Mouse (Mus musculus): ENCODE data around the gene Filip1. TPM values are rescaled to one million over a fixed set of nuclear protein-coding genes. Genes with fewer than 3 reads are reported as not detected.

The Filip1 gene
- polyA plus RNA-seq, 1 experiment from 2014 or later: 8.4 TPM

- no peaks in the 10 kb centered on the region for H3K9me3 ChIP-seq
- H3K4me1 ChIP-seq: peaks cover 2% of the 10 kb centered on the region; the same call in 1 of the 2 replicates
- no peaks in the 10 kb centered on the region for H3K27me3 ChIP-seq
- H3K36me3 ChIP-seq: no peaks in the 10 kb centered on the region
- H3K4me3 ChIP-seq: no peak overlapping the region
- H3K4me2 ChIP-seq: no peak overlapping the region
- WGBS: 67% methylated on average over 5 of the region's 5 CpGs
- no peak overlapping the region for H3K27ac ChIP-seq
- ATAC-seq (ENCODE audit: insufficient number of reproducible peaks, low FRiP score, low TSS enrichment, low read depth): no peak
- no peak overlapping the region for H3K9ac ChIP-seq
Observed at GRCm38 (mm10) chr9:79965003-79965402, 47.6 kb downstream of the Filip1 start.

- ATAC-seq (ENCODE audit: insufficient number of reproducible peaks, low FRiP score, low TSS enrichment, low read depth): 0 out of 2 replicates have a peak, but pooled peaks have one; percentile 40
- Histone ChIP-seq H3K36me3 (no peaks in the 10 kb centered on the region), H3K4me2 (no peak overlapping the region), H3K27ac (no peak overlapping the region), H3K4me3 (no peak overlapping the region), H3K9me3 (no peaks in the 10 kb centered on the region), H3K4me1 (peaks cover 2% of the 10 kb centered on the region; the same call in 1 of the 2 replicates), H3K27me3 (no peaks in the 10 kb centered on the region), H3K9ac (no peak overlapping the region)
- WGBS: 64% methylated on average over 16 of the region's 16 CpGs
Observed at GRCm38 (mm10) chr9:79961630-79962285, 50.9 kb downstream of the Filip1 start.

- no peak overlapping the region for H3K4me2 ChIP-seq
- peaks cover 2% of the 10 kb centered on the region; the same call in 1 of the 2 replicates for H3K4me1 ChIP-seq
- 86% methylated on average over 6 of the region's 6 CpGs for WGBS
- H3K36me3 ChIP-seq: no peaks in the 10 kb centered on the region
- no peak overlapping the region for H3K4me3 ChIP-seq
- no peak overlapping the region for H3K27ac ChIP-seq
- H3K27me3 ChIP-seq: no peaks in the 10 kb centered on the region
- no peak for ATAC-seq (ENCODE audit: insufficient number of reproducible peaks, low FRiP score, low TSS enrichment, low read depth)
- H3K9me3 ChIP-seq: no peaks in the 10 kb centered on the region
- no peak overlapping the region for H3K9ac ChIP-seq
Observed at GRCm38 (mm10) chr9:79960453-79960852, 52.2 kb downstream of the Filip1 start.

GRCm38 (mm10) chr9:79958395-79958794 is 54.3 kb downstream of the Filip1 start:
- Histone ChIP-seq H3K9me3 (no peaks in the 10 kb centered on the region), H3K4me1 (no peaks in the 10 kb centered on the region; the same call in 1 of the 2 replicates), H3K4me3 (no peak overlapping the region), H3K36me3 (no peaks in the 10 kb centered on the region), H3K27ac (no peak overlapping the region), H3K4me2 (no peak overlapping the region), H3K27me3 (no peaks in the 10 kb centered on the region), H3K9ac (no peak overlapping the region)
- no peak for ATAC-seq (ENCODE audit: insufficient number of reproducible peaks, low FRiP score, low TSS enrichment, low read depth)
- WGBS: 55% methylated on average over 3 of the region's 3 CpGs

- H3K9ac ChIP-seq: no peak overlapping the region
- ATAC-seq (ENCODE audit: insufficient number of reproducible peaks, low FRiP score, low TSS enrichment, low read depth): no peak
Observed at GRCm38 (mm10) chr9:79954944-79955343, 57.7 kb downstream of the Filip1 start.

GRCm38 (mm10) chr9:79951984-79952383 is 60.7 kb downstream of the Filip1 start:
- H3K27ac ChIP-seq: no peak overlapping the region
- no peaks in the 10 kb centered on the region for H3K27me3 ChIP-seq
- 25% methylated on average over 8 of the region's 8 CpGs for WGBS
- H3K4me3 ChIP-seq: no peak overlapping the region
- H3K4me1 ChIP-seq: peaks cover 7% of the 10 kb centered on the region
- no peak overlapping the region for H3K9ac ChIP-seq
- no peaks in the 10 kb centered on the region for H3K36me3 ChIP-seq
- H3K4me2 ChIP-seq: 0 out of 2 replicates have a peak overlapping the region, but pooled peaks have one; percentile 3
- no peaks in the 10 kb centered on the region for H3K9me3 ChIP-seq
- ATAC-seq (ENCODE audit: insufficient number of reproducible peaks, low FRiP score, low TSS enrichment, low read depth): no peak

More at GRCm38 (mm10) chr9:79954944-79955343, 57.7 kb downstream of the Filip1 start:
- Histone ChIP-seq H3K27me3 (no peaks in the 10 kb centered on the region), H3K4me2 (no peak overlapping the region), H3K36me3 (no peaks in the 10 kb centered on the region), H3K4me3 (no peak overlapping the region), H3K27ac (no peak overlapping the region), H3K9me3 (no peaks in the 10 kb centered on the region), H3K4me1 (peaks cover 7% of the 10 kb centered on the region)
- 51% methylated on average over 5 of the region's 5 CpGs for WGBS

- H3K9ac ChIP-seq: no peak overlapping the region
- no peak for ATAC-seq (ENCODE audit: insufficient number of reproducible peaks, low FRiP score, low TSS enrichment, low read depth)
- no peak overlapping the region for H3K27ac ChIP-seq
- WGBS: 89% methylated on average over 5 of the region's 5 CpGs
- no peak overlapping the region for H3K4me3 ChIP-seq
- H3K4me1 ChIP-seq: peaks cover 7% of the 10 kb centered on the region
- H3K36me3 ChIP-seq: no peaks in the 10 kb centered on the region
- no peaks in the 10 kb centered on the region for H3K9me3 ChIP-seq
- no peaks in the 10 kb centered on the region for H3K27me3 ChIP-seq
- H3K4me2 ChIP-seq: no peak overlapping the region
Observed at GRCm38 (mm10) chr9:79951339-79951738, 61.3 kb downstream of the Filip1 start.

- no peak overlapping the region for H3K4me3 ChIP-seq
- no peaks in the 10 kb centered on the region for H3K36me3 ChIP-seq
- H3K9me3 ChIP-seq: no peaks in the 10 kb centered on the region
- no peak overlapping the region for H3K4me2 ChIP-seq
- no peaks in the 10 kb centered on the region for H3K27me3 ChIP-seq
- H3K9ac ChIP-seq: no peak overlapping the region
- H3K27ac ChIP-seq: no peak overlapping the region
- ATAC-seq (ENCODE audit: insufficient number of reproducible peaks, low FRiP score, low TSS enrichment, low read depth): no peak
- peaks cover 7% of the 10 kb centered on the region for H3K4me1 ChIP-seq
- 89% methylated on average over 5 of the region's 5 CpGs for WGBS
Observed at GRCm38 (mm10) chr9:79950666-79951065, 62.0 kb downstream of the Filip1 start.

- H3K4me1 ChIP-seq: peaks cover 7% of the 10 kb centered on the region
- H3K9me3 ChIP-seq: no peaks in the 10 kb centered on the region
- no peaks in the 10 kb centered on the region for H3K27me3 ChIP-seq
- WGBS: 45% methylated on average over 6 of the region's 6 CpGs
- no peaks in the 10 kb centered on the region for H3K36me3 ChIP-seq
- no peak overlapping the region for H3K4me2 ChIP-seq
- no peak overlapping the region for H3K9ac ChIP-seq
- no peak overlapping the region for H3K4me3 ChIP-seq
- H3K27ac ChIP-seq: no peak overlapping the region
- ATAC-seq (ENCODE audit: insufficient number of reproducible peaks, low FRiP score, low TSS enrichment, low read depth): no peak
Observed at GRCm38 (mm10) chr9:79950038-79950437, 62.6 kb downstream of the Filip1 start.

- no peak overlapping the region for H3K4me3 ChIP-seq
- no peak overlapping the region for H3K4me2 ChIP-seq
- H3K27ac ChIP-seq: no peak overlapping the region
- no peak overlapping the region for H3K9ac ChIP-seq
- H3K9me3 ChIP-seq: no peaks in the 10 kb centered on the region
- no peaks in the 10 kb centered on the region for H3K36me3 ChIP-seq
- H3K4me1 ChIP-seq: peaks cover 7% of the 10 kb centered on the region
- no peaks in the 10 kb centered on the region for H3K27me3 ChIP-seq
- WGBS: 74% methylated on average over 2 of the region's 2 CpGs
- no peak for ATAC-seq (ENCODE audit: insufficient number of reproducible peaks, low FRiP score, low TSS enrichment, low read depth)
Observed at GRCm38 (mm10) chr9:79948376-79948775, 64.3 kb downstream of the Filip1 start.

- H3K36me3 ChIP-seq: no peaks in the 10 kb centered on the region
- 70% methylated on average over 2 of the region's 2 CpGs for WGBS
- H3K9me3 ChIP-seq: no peaks in the 10 kb centered on the region
- no peak for ATAC-seq (ENCODE audit: insufficient number of reproducible peaks, low FRiP score, low TSS enrichment, low read depth)
- H3K9ac ChIP-seq: no peak overlapping the region
- peaks cover 7% of the 10 kb centered on the region for H3K4me1 ChIP-seq
- no peak overlapping the region for H3K27ac ChIP-seq
- no peak overlapping the region for H3K4me2 ChIP-seq
- no peaks in the 10 kb centered on the region for H3K27me3 ChIP-seq
- H3K4me3 ChIP-seq: no peak overlapping the region
Observed at GRCm38 (mm10) chr9:79947973-79948372, 64.7 kb downstream of the Filip1 start.

GRCm38 (mm10) chr9:79947414-79947813 is 65.2 kb downstream of the Filip1 start:
- no peak overlapping the region for H3K27ac ChIP-seq
- ATAC-seq (ENCODE audit: insufficient number of reproducible peaks, low FRiP score, low TSS enrichment, low read depth): no peak
- no peak overlapping the region for H3K9ac ChIP-seq
- peaks cover 7% of the 10 kb centered on the region for H3K4me1 ChIP-seq
- 75% methylated on average over 3 of the region's 3 CpGs for WGBS
- no peaks in the 10 kb centered on the region for H3K27me3 ChIP-seq
- H3K4me2 ChIP-seq: no peak overlapping the region
- no peak overlapping the region for H3K4me3 ChIP-seq
- H3K36me3 ChIP-seq: no peaks in the 10 kb centered on the region
- no peaks in the 10 kb centered on the region for H3K9me3 ChIP-seq
